Mouse (Mus musculus) megakaryocyte, embryonic 14.5 days (primary cell): ENCODE measurements around the gene Rhoj.

Experiments
- FLI1 ChIP-seq: IDR thresholded peaks from 2 replicates; pipeline ENCODE4 v1.6.1; 2012; ENCODE audit warnings: low read length, inconsistent platforms, mixed read lengths
- GATA1 ChIP-seq: IDR thresholded peaks from 3 replicates; pipeline ENCODE4 v1.6.1; 2012; ENCODE audit warnings: mixed read lengths, low read length, inconsistent platforms, borderline replicate concordance

- TF ChIP-seq GATA1: no peak
- no peak for TF ChIP-seq FLI1
Observed at GRCm38 (mm10) chr12:75387846-75388245, 79.7 kb downstream of the Rhoj start.
